Mouse (Mus musculus): ENCODE data around the gene Nrg3. TPM values are rescaled to one million over a fixed set of nuclear protein-coding genes. Genes with fewer than 3 reads are reported as not detected.

Gene Nrg3
- total and polyA plus RNA-seq, 3 experiments = not detected

- TF ChIP-seq MAFK (IDR thresholded peaks at IDR 0.05; ENCODE audit: borderline replicate concordance, low read depth, low read length) (no peak), RCOR1 (IDR thresholded peaks at IDR 0.05; ENCODE audit: low read depth, low read length) (0 out of 2 replicates have a peak, but pooled peaks have one; percentile 21)
Observed at GRCm38 (mm10) chr14:38509016-38509415, 963.9 kb downstream of the Nrg3 start (continued).

DNA sequence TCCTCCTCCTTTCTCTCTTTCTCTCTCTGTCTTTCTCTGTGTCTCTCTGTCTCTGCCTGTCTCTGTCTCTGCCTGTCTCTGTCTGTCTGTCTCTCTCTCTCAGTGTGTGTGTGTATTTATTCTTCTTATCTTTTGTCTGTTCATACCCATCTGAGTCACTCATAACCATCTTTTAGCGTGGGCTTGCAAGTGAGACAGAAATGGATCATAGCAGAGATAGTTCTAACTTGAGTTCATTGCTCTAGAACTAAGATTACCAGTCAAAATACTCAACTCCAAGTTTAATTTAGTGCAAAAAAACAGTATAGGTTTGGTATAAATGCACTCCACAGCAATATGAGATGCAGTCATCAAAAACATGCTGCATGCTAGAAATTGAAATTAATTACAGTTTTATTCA is 977.9 kb downstream of the Nrg3 start:
- TF ChIP-seq NRF1 (IDR thresholded peaks at IDR 0.05; ENCODE audit: insufficient read depth, low read depth, low read length, poor library complexity, severe bottlenecking) (no peak), JUND (IDR thresholded peaks at IDR 0.05; ENCODE audit: low read depth, low read length) (no peak), USF2 (IDR thresholded peaks at IDR 0.05; ENCODE audit: borderline replicate concordance in 1 of 2, insufficient read depth in 1 of 2, low read depth in 1 of 2, low read length in 2 of 2) (no peak), MXI1 (IDR thresholded peaks at IDR 0.05; ENCODE audit: low read depth, low read length) (no peak), E2F4 (IDR thresholded peaks at IDR 0.05; ENCODE audit: borderline replicate concordance, low read depth, low read length) (no peak), MYC (IDR thresholded peaks at IDR 0.05; ENCODE audit: low read depth, low read length) (no peak), CHD1 (IDR thresholded peaks at IDR 0.05; ENCODE audit: low read depth, low read length) (no peak), POLR2AphosphoS5 (IDR thresholded peaks at IDR 0.05; ENCODE audit: borderline replicate concordance, low read depth, low read length) (no peak), CTCF (IDR thresholded peaks at IDR 0.05 in 2 of 3, conservative IDR thresholded peaks at IDR 0.05 in 1 of 3; ENCODE audit: control insufficient read depth in 1 of 3, insufficient read depth in 1 of 3, low read depth in 2 of 3, low read length in 3 of 3, poor library complexity in 1 of 3, severe bottlenecking in 1 of 3) (no peak), SMC3 (IDR thresholded peaks at IDR 0.05; ENCODE audit: low read depth, low read length) (no peak)
- no peak overlapping the region for H3K9ac ChIP-seq (ENCODE audit: control insufficient read depth, low read depth, low read length, poor library complexity, severe bottlenecking)
- no peaks in the 10 kb centered on the region for H3K36me3 ChIP-seq (ENCODE audit: control insufficient read depth in 1 of 2, insufficient read depth in 2 of 2, low read length in 2 of 2)
- H3K27ac ChIP-seq (ENCODE audit: control insufficient read depth, low read depth, low read length) = no peak overlapping the region
- no peak for DNase-seq (ENCODE audit: low read depth, low spot score)
- no peaks in the 10 kb centered on the region for H3K4me1 ChIP-seq (ENCODE audit: control insufficient read depth in 1 of 2, insufficient read depth in 2 of 2, low read length in 2 of 2)
- no peak overlapping the region for H3K4me3 ChIP-seq (ENCODE audit: control insufficient read depth in 1 of 2, insufficient read depth in 1 of 2, low read depth in 2 of 2, low read length in 2 of 2)
- no peaks in the 10 kb centered on the region for H3K9me3 ChIP-seq (replicated peaks; ENCODE audit: insufficient read depth, low read length)
- no peaks in the 10 kb centered on the region for H3K27me3 ChIP-seq (ENCODE audit: control insufficient read depth in 1 of 2, insufficient read depth in 2 of 2, low read length in 2 of 2)
- H3K79me2 ChIP-seq (ENCODE audit: control insufficient read depth, insufficient read depth, low read length, poor library complexity) = no peaks in the 10 kb centered on the region

DNA sequence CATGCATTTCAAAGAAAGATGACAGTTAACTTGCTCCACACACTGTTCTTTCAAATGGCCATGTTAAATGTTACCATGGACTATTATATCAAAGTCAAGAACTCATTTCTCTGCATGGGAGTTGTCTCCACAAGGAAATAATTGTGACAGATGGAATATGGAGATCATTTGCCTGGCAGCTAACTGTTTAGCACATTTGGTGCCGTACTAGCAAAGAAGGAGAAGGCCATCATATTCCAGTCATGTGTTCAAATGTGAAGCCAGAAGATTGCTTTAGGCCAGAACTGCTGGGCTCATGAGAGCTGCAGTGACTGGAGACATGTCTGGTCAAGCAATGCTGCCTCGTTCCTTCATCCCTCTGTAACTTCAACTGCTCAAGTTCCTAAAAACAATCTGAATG is 1025.8 kb downstream of the Nrg3 start:
- H3K9me3 ChIP-seq (replicated peaks; ENCODE audit: insufficient read depth, low read length) = no peaks in the 10 kb centered on the region
- H3K27me3 ChIP-seq (ENCODE audit: control insufficient read depth in 1 of 2, insufficient read depth in 2 of 2, low read length in 2 of 2) = no peaks in the 10 kb centered on the region; a peak in 1 of 4 replicates
- no peaks in the 10 kb centered on the region for H3K36me3 ChIP-seq (ENCODE audit: control insufficient read depth in 1 of 2, insufficient read depth in 2 of 2, low read length in 2 of 2)

More for the DNA sequence above, 1025.8 kb downstream of the Nrg3 start:
- no peak overlapping the region for H3K27ac ChIP-seq (ENCODE audit: control insufficient read depth, low read depth, low read length)
- no peak overlapping the region for H3K4me3 ChIP-seq (ENCODE audit: control insufficient read depth in 1 of 2, insufficient read depth in 1 of 2, low read depth in 2 of 2, low read length in 2 of 2)
- no peaks in the 10 kb centered on the region for H3K4me1 ChIP-seq (ENCODE audit: control insufficient read depth in 1 of 2, insufficient read depth in 2 of 2, low read length in 2 of 2)
- TF ChIP-seq POLR2A (IDR thresholded peaks at IDR 0.05; ENCODE audit: control insufficient read depth in 1 of 2, insufficient read depth in 1 of 2, low read depth in 1 of 2, low read length in 2 of 2, poor library complexity in 1 of 2) (no peak), MAX (IDR thresholded peaks at IDR 0.05; ENCODE audit: low read length) (no peak), EP300 (IDR thresholded peaks at IDR 0.05; ENCODE audit: low read depth in 1 of 2, low read length in 2 of 2) (no peak), KAT2A (conservative IDR thresholded peaks at IDR 0.05; ENCODE audit: low read depth, low read length) (no peak), USF2 (IDR thresholded peaks at IDR 0.05; ENCODE audit: borderline replicate concordance in 1 of 2, insufficient read depth in 1 of 2, low read depth in 1 of 2, low read length in 2 of 2) (no peak), ETS1 (IDR thresholded peaks at IDR 0.05; ENCODE audit: low read depth, low read length) (no peak), MAZ (IDR thresholded peaks at IDR 0.05; ENCODE audit: low read depth, low read length) (no peak)
- DNase-seq (ENCODE audit: low read depth, low spot score) = no peak
- H3K9ac ChIP-seq (ENCODE audit: control insufficient read depth, low read depth, low read length, poor library complexity, severe bottlenecking) = no peak overlapping the region
- no peaks in the 10 kb centered on the region for H3K79me2 ChIP-seq (ENCODE audit: control insufficient read depth, insufficient read depth, low read length, poor library complexity)

Measured in MEL (cell line).